Mouse (Mus musculus) MEL (cell line): ENCODE measurements around the gene Tjp3. TPM values are rescaled to one million over a fixed set of nuclear protein-coding genes. Genes with fewer than 3 reads are reported as not detected.

Source experiments
- DNase-seq: peaks from one replicate; pipeline ENCODE4 v3.0.0; 2011; ENCODE audit warnings: low read depth, low spot score
- H3K27ac ChIP-seq: 2 replicates; pipeline ENCODE4 v1.5.1; 2012; ENCODE audit warnings: low read depth, mild to moderate bottlenecking, control low read depth, low read length, moderate library complexity; ENCODE audit not compliant: control insufficient read depth
- H3K27me3 ChIP-seq, 2 experiments: fragments of 150-350 bp in 1 of 2; sonication (generic) in 1 of 2; 2 replicates each; pipeline ENCODE4 v1.6.1; 2012; ENCODE audit warnings: low read length in 2 of 2, mild to moderate bottlenecking in 2 of 2, improper control_type of control experiment in 1 of 2, moderate library complexity in 1 of 2; ENCODE audit not compliant: insufficient read depth in 2 of 2, control insufficient read depth in 1 of 2
- H3K36me3 ChIP-seq, 2 experiments: 2 replicates each; pipeline ENCODE4 v1.6.1; 2012 to 2014; ENCODE audit warnings: low read length in 2 of 2, improper control_type of control experiment in 1 of 2, inconsistent platforms in 1 of 2, mild to moderate bottlenecking in 1 of 2; ENCODE audit not compliant: insufficient read depth in 2 of 2, control insufficient read depth in 1 of 2
- H3K4me1 ChIP-seq, 2 experiments: fragments of 150-350 bp in 1 of 2; sonication (generic) in 1 of 2; 2 replicates each; pipeline ENCODE4 v1.6.1; 2012; ENCODE audit warnings: low read length in 2 of 2, improper control_type of control experiment in 1 of 2, mild to moderate bottlenecking in 1 of 2; ENCODE audit not compliant: insufficient read depth in 2 of 2, control insufficient read depth in 1 of 2
- H3K4me3 ChIP-seq, 2 experiments: fragments of 150-350 bp in 1 of 2; sonication (generic) in 1 of 2; 2 replicates each; pipeline ENCODE4 v1.5.1; 2012; ENCODE audit warnings: low read depth in 2 of 2, low read length in 2 of 2, mild to moderate bottlenecking in 2 of 2, moderate library complexity in 2 of 2, control low read depth in 1 of 2, improper control_type of control experiment in 1 of 2; ENCODE audit not compliant: control insufficient read depth in 1 of 2, insufficient read depth in 1 of 2
- H3K79me2 ChIP-seq: 2 replicates; pipeline ENCODE4 v1.6.1; 2012; ENCODE audit warnings: mild to moderate bottlenecking, low read length, moderate library complexity; ENCODE audit not compliant: control insufficient read depth, poor library complexity, insufficient read depth
- H3K9ac ChIP-seq: 2 replicates; pipeline ENCODE4 v1.6.1; 2012; ENCODE audit warnings: low read depth, mild to moderate bottlenecking, control low read depth, low read length, moderate library complexity; ENCODE audit not compliant: control insufficient read depth, poor library complexity, severe bottlenecking
- H3K9me3 ChIP-seq: fragments of 150-350 bp; sonication (generic); replicated peaks from 2 replicates; pipeline ENCODE4 v1.6.1; 2012; ENCODE audit warnings: mild to moderate bottlenecking, low read length, improper control_type of control experiment, moderate library complexity; ENCODE audit not compliant: insufficient read depth
- CHD1 ChIP-seq: IDR thresholded peaks from 2 replicates; pipeline ENCODE4 v1.6.1; 2012; ENCODE audit warnings: low read depth, mild to moderate bottlenecking, inconsistent platforms, low read length, improper control_type of control experiment
- E2F4 ChIP-seq: IDR thresholded peaks from 2 replicates; pipeline ENCODE4 v1.6.1; 2011; ENCODE audit warnings: low read depth, low read length, improper control_type of control experiment, borderline replicate concordance
- ELF1 ChIP-seq: IDR thresholded peaks from 2 replicates; pipeline ENCODE4 v1.6.1; 2014; ENCODE audit warnings: low read depth, mild to moderate bottlenecking, inconsistent platforms, low read length, improper control_type of control experiment, moderate library complexity
- EP300 ChIP-seq, 2 experiments: IDR thresholded peaks; 2 replicates each; pipeline ENCODE4 v1.6.1; 2011; ENCODE audit warnings: improper control_type of control experiment in 2 of 2, low read length in 2 of 2, low read depth in 1 of 2, mild to moderate bottlenecking in 1 of 2
- ETS1 ChIP-seq: IDR thresholded peaks from 2 replicates; pipeline ENCODE4 v1.6.1; 2012; ENCODE audit warnings: low read depth, mild to moderate bottlenecking, inconsistent platforms, low read length, improper control_type of control experiment, moderate library complexity
- GABPA ChIP-seq: IDR thresholded peaks from 2 replicates; pipeline ENCODE4 v1.6.1; 2012; ENCODE audit warnings: low read depth, mild to moderate bottlenecking, inconsistent platforms, low read length, improper control_type of control experiment, moderate library complexity
- GATA1 ChIP-seq: IDR thresholded peaks from 2 replicates; pipeline ENCODE4 v1.6.1; 2011; ENCODE audit warnings: low read depth, low read length, improper control_type of control experiment
- HCFC1 ChIP-seq: IDR thresholded peaks from 2 replicates; pipeline ENCODE4 v1.6.1; 2012; ENCODE audit warnings: low read depth, mild to moderate bottlenecking, inconsistent platforms, low read length, improper control_type of control experiment, moderate library complexity
- JUND ChIP-seq: IDR thresholded peaks from 2 replicates; pipeline ENCODE4 v1.6.1; 2011; ENCODE audit warnings: low read depth, mild to moderate bottlenecking, improper control_type of control experiment, low read length
- KAT2A ChIP-seq: conservative IDR thresholded peaks from 2 replicates; pipeline ENCODE4 v1.6.1; 2012; ENCODE audit warnings: low read depth, low read length, improper control_type of control experiment, inconsistent platforms
- MAFK ChIP-seq: IDR thresholded peaks from 2 replicates; pipeline ENCODE4 v1.6.1; 2011; ENCODE audit warnings: low read depth, mild to moderate bottlenecking, low read length, improper control_type of control experiment, borderline replicate concordance
- MAX ChIP-seq: IDR thresholded peaks from 2 replicates; pipeline ENCODE4 v1.6.1; 2011; ENCODE audit warnings: low read length, improper control_type of control experiment
- MAZ ChIP-seq: IDR thresholded peaks from 2 replicates; pipeline ENCODE4 v1.6.1; 2012; ENCODE audit warnings: low read depth, mild to moderate bottlenecking, inconsistent platforms, low read length, improper control_type of control experiment
- MEF2A ChIP-seq: IDR thresholded peaks from 2 replicates; pipeline ENCODE4 v1.6.1; 2014; ENCODE audit warnings: low read depth, mild to moderate bottlenecking, inconsistent platforms, low read length, improper control_type of control experiment; ENCODE audit not compliant: poor library complexity, insufficient replicate concordance, severe bottlenecking; ENCODE audit errors: extremely low read depth
- MXI1 ChIP-seq: IDR thresholded peaks from 2 replicates; pipeline ENCODE4 v1.6.1; 2011; ENCODE audit warnings: mild to moderate bottlenecking, low read depth, low read length, improper control_type of control experiment
- MYB ChIP-seq: IDR thresholded peaks from 2 replicates; pipeline ENCODE4 v1.6.1; 2011; ENCODE audit warnings: mild to moderate bottlenecking, low read depth, low read length, improper control_type of control experiment
- MYC ChIP-seq: IDR thresholded peaks from 2 replicates; pipeline ENCODE4 v1.6.1; 2011; ENCODE audit warnings: low read depth, mild to moderate bottlenecking, low read length, improper control_type of control experiment, moderate library complexity
- NELFE ChIP-seq: IDR thresholded peaks from 2 replicates; pipeline ENCODE4 v1.6.1; 2011; ENCODE audit warnings: low read depth, low read length, improper control_type of control experiment
- NRF1 ChIP-seq: IDR thresholded peaks from 2 replicates; pipeline ENCODE4 v1.6.1; 2014; ENCODE audit warnings: low read depth, mild to moderate bottlenecking, inconsistent platforms, low read length, improper control_type of control experiment, moderate library complexity; ENCODE audit not compliant: poor library complexity, insufficient read depth, severe bottlenecking
- POLR2AphosphoS2 ChIP-seq: IDR thresholded peaks from 2 replicates; pipeline ENCODE4 v1.6.1; 2011; ENCODE audit warnings: low read length, improper control_type of control experiment
- POLR2AphosphoS5 ChIP-seq: IDR thresholded peaks from 2 replicates; pipeline ENCODE4 v1.6.1; 2012; ENCODE audit warnings: low read depth, borderline replicate concordance, mild to moderate bottlenecking, inconsistent platforms, low read length, moderate library complexity, mixed read lengths
- RAD21 ChIP-seq: IDR thresholded peaks from 2 replicates; pipeline ENCODE4 v1.6.1; 2011; ENCODE audit warnings: mild to moderate bottlenecking, low read depth, low read length, improper control_type of control experiment
- RCOR1 ChIP-seq: IDR thresholded peaks from 2 replicates; pipeline ENCODE4 v1.6.1; 2012; ENCODE audit warnings: low read depth, mild to moderate bottlenecking, inconsistent platforms, low read length, improper control_type of control experiment
- SIN3A ChIP-seq: IDR thresholded peaks from 2 replicates; pipeline ENCODE4 v1.6.1; 2012; ENCODE audit warnings: low read length, improper control_type of control experiment, inconsistent platforms
- TAL1 ChIP-seq: IDR thresholded peaks from 2 replicates; pipeline ENCODE4 v1.6.1; 2012; ENCODE audit warnings: mild to moderate bottlenecking, inconsistent platforms, low read length, moderate library complexity, mixed read lengths
- TBP ChIP-seq: IDR thresholded peaks from 2 replicates; pipeline ENCODE4 v1.8.0; 2011; ENCODE audit warnings: low read depth, low read length, improper control_type of control experiment
- UBTF ChIP-seq: IDR thresholded peaks from 2 replicates; pipeline ENCODE4 v1.6.1; 2012; ENCODE audit warnings: low read depth, mild to moderate bottlenecking, inconsistent platforms, low read length, improper control_type of control experiment, moderate library complexity, borderline replicate concordance; ENCODE audit not compliant: insufficient read depth
- USF1 ChIP-seq: IDR thresholded peaks from 2 replicates; pipeline ENCODE4 v1.6.1; 2014; ENCODE audit warnings: low read depth, mild to moderate bottlenecking, inconsistent platforms, low read length, improper control_type of control experiment, moderate library complexity
- USF2 ChIP-seq, 2 experiments: IDR thresholded peaks; 2 replicates each; pipeline ENCODE4 v1.6.1; 2011 to 2012; ENCODE audit warnings: improper control_type of control experiment in 2 of 2, low read length in 2 of 2, borderline replicate concordance in 1 of 2, inconsistent platforms in 1 of 2, low read depth in 1 of 2, mild to moderate bottlenecking in 1 of 2; ENCODE audit not compliant: insufficient read depth in 1 of 2
- ZC3H11A ChIP-seq: IDR thresholded peaks from 2 replicates; pipeline ENCODE4 v1.6.1; 2012; ENCODE audit warnings: low read depth, mild to moderate bottlenecking, inconsistent platforms, low read length, improper control_type of control experiment
- ZKSCAN1 ChIP-seq: IDR thresholded peaks from 2 replicates; pipeline ENCODE4 v1.6.1; 2012; ENCODE audit warnings: low read depth, mild to moderate bottlenecking, inconsistent platforms, low read length, improper control_type of control experiment, moderate library complexity
- ZNF384 ChIP-seq: IDR thresholded peaks from 2 replicates; pipeline ENCODE4 v1.6.1; 2012; ENCODE audit warnings: low read depth, mild to moderate bottlenecking, inconsistent platforms, low read length, improper control_type of control experiment
- polyA plus RNA-seq, 2 experiments: library from polyadenylated mRNA; stranded (reverse) in 1 of 2; unstranded in 1 of 2; fragments of >175 nt in 1 of 2; fragments of >200 nt in 1 of 2; gene quantifications; 2 replicates each; pipeline versions ENCODE4 v1.2.1 to v1.2.4; 2012; ENCODE audit warnings: low replicate concordance in 2 of 2, low read depth in 1 of 2; ENCODE audit not compliant: insufficient read length in 2 of 2, insufficient read depth in 1 of 2, missing spikeins in 1 of 2
- total RNA-seq: library from RNA; depleted of rRNA; stranded (reverse); fragments of 300-350 nt; gene quantifications from 2 replicates; pipeline ENCODE4 v1.2.3, GENCODE M21; 2012

The Tjp3 gene
- total and polyA plus RNA-seq, 3 experiments: 2.9 to 4.9 TPM; not detected in 1

DNA sequence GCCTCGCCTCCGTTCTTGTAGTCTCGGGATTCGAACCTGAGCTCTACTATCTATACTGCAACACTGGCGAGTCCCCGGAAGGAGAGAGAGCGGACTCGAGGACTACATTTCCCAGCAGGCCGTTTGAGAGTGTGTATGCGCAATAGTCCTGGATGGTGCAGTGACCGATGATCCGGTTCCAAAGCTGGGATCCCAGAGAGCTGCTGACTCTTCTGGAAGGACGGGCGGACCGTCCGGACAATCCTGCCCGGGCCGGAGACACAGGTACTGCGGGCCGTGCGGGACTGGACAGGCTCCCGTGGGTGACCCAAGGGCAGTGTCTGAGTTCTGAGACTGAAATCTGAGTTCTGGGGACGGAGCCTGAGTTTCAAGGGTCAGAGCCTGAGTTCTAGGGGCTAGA lies 23.3 kb downstream of the Tjp3 start (continued):
- TF ChIP-seq UBTF: no peak
- peak; percentile 65 for TF ChIP-seq TBP
- no peak for TF ChIP-seq ZNF384

GRCm38 (mm10) chr10:81266211-81267105 lies 24.9 kb downstream of the Tjp3 start, which contains the start of the genes Mrpl54 and Apba3:
Mrpl54 (minus strand) TSS chr10:81266934.
Apba3 (plus strand) TSS chr10:81266960.
- Histone ChIP-seq H3K36me3 (no peaks in the 10 kb centered on the region; a peak in 1 of 4 replicates), H3K4me1 (peaks cover 4 to 18% of the 10 kb centered on the region in 2 experiments; a peak in 3 of 4 replicates)
- DNase-seq: peak; percentile 97
- TF ChIP-seq POLR2AphosphoS5: no peak
- no peak for TF ChIP-seq TAL1
- no peak for TF ChIP-seq MEF2A
- TF ChIP-seq NRF1: peak; percentile 97
- peak; percentile 82; the same call in 1 of the 2 replicates for TF ChIP-seq NELFE
- TF ChIP-seq UBTF: no peak
- TF ChIP-seq USF1: no peak
- no peak for TF ChIP-seq JUND
- TF ChIP-seq EP300 (IDR thresholded peaks at IDR 0.05; ENCODE audit: low read depth in 1 of 2, low read length in 2 of 2): no peak
- TF ChIP-seq GABPA: no peak
- TF ChIP-seq MAZ: 0 out of 2 replicates have a peak, but pooled peaks have one; percentile 46
- no peak for TF ChIP-seq MYB
- no peak for TF ChIP-seq USF2 (IDR thresholded peaks at IDR 0.05; ENCODE audit: borderline replicate concordance in 1 of 2, insufficient read depth in 1 of 2, low read depth in 1 of 2, low read length in 2 of 2)
- TF ChIP-seq RAD21: no peak
- TF ChIP-seq MXI1: peak; percentile 90
- peak; percentile 91 for TF ChIP-seq MAX
- TF ChIP-seq GATA1: no peak
- TF ChIP-seq ZKSCAN1: no peak
- no peak for TF ChIP-seq MAFK
- peak; percentile 84 for TF ChIP-seq KAT2A
- 0 out of 2 replicates have a peak, but pooled peaks have one; percentile 10 for TF ChIP-seq ZNF384
- TF ChIP-seq POLR2AphosphoS2: 0 out of 2 replicates have a peak, but pooled peaks have one; percentile 53
- TF ChIP-seq SIN3A: peak; percentile 86
- TF ChIP-seq HCFC1: peak; percentile 97
- no peak for TF ChIP-seq E2F4
- TF ChIP-seq ELF1: peak; percentile 96
- TF ChIP-seq TBP: peak; percentile 15; the same call in 1 of the 2 replicates
- TF ChIP-seq CHD1: no peak
- TF ChIP-seq ZC3H11A: no peak
- TF ChIP-seq RCOR1: no peak
- no peak; the same call in 1 of the 2 replicates for TF ChIP-seq ETS1
- TF ChIP-seq MYC: peak; percentile 98

More at GRCm38 (mm10) chr10:81266211-81267105, 24.9 kb downstream of the Tjp3 start, which contains the start of the genes Mrpl54 and Apba3:
- H3K9me3 ChIP-seq: no peaks in the 10 kb centered on the region
- H3K9ac ChIP-seq: peak within 1 kb of the TSS; percentile 98
- no peaks in the 10 kb centered on the region for H3K27me3 ChIP-seq
- H3K4me3 ChIP-seq: peak within 1 kb of the TSS; percentile 82 to 100
- peaks cover 21% of the 10 kb centered on the region for H3K79me2 ChIP-seq
- H3K27ac ChIP-seq: peak within 1 kb of the TSS; percentile 93
